Mouse (Mus musculus): ENCODE data around the gene Mfrp.

Mfrp gene
- long read RNA-seq, experiment 1, result 0 reads
- long read RNA-seq, experiment 2, result 0 reads

GRCm38 (mm10) chr9:44101490-44101889 is at the start of gene Mfrp:
Gene Mfrp (plus strand): TSS chr9:44101729.
- intact Hi-C loops (cut with DNase I), result no loop called here

DNA sequence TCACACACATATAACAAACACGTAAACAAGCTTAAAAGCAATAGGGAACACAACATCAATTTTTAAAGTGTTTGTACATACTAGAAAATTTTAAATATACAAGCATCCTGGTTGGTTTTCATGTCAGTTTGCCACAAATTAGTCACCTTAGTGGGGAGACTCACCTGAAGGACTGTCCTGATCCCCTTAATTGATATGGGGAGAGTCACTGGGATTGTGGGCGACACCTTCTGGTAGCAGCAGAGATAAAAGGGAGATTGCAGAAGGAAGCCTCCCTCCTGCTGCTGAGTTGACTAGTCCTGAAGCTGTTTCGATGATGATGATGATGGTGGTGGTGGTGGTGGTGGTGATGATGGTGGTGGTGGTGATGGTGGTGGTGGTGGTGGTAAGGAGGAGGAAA is 48.7 kb upstream of the Mfrp start:
- intact Hi-C loops (cut with DNase I), result no loop called here

DNA sequence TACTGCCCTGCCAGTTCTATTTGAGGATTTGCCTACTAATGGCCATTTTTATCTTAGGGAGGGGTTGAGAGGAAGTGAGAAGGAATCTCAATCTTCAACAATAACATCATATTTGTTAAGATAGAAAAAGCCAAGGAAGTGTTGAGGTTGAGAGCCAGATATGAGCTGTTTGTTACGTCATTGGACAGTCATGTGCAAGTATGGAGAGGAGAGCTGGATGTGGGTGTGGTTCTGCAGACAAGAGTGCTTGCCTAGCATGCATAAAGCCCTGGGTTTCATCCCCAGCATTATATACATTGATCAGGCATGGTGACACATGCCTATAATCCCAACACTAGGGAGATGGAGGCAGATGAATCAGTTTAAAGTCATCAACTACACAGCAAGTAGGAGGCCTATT is 47.6 kb upstream of the Mfrp start:
- intact Hi-C loops (cut with DNase I), result no loop called here

DNA sequence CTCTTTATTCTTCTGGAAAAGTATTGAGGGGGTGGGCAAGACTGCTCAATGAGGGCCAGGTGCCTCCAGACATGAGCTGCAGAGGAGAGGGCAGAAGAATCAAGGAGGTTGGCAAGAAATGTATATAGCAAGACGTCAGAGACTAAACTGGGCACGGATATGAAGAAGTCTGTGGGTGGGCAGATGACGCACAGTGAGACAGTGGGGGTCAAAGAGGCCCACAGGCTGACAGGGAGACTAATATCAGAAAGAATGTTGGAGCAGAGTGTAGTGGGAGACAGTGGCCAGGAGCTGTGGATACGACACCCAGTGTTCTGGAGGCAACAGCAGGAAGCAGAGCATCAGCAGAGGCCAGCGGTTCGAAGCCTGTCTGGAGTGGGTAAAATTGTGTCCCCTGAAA is 42.9 kb upstream of the Mfrp start:
- intact Hi-C loops (cut with DNase I), result loop anchor here (5.0 kb wide), 1 partner anchor 71 kb away; no protein-coding TSS in a partner anchor

DNA sequence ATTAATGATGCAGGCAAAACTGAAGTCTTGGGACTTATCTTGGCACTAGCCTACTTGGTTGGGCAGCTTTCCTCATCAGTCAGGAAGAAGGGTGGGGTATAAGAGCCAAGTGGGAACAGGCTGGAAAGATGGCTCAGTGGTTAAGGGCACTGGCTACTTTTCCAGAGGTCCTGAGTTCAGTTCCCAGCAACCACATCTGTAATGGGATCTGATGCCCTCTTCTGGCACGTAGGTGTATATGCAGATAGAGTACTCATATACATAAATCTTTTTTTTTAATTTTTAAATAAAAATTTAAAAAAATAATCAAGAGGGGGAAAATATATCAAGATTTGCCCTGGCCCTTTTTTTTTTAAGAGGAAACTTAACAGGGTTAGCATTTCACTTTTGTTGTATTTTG is 36.4 kb upstream of the Mfrp start:
- intact Hi-C loops (cut with DNase I), result loop anchor here (5.0 kb wide), 1 partner anchor 83 kb away; no protein-coding TSS in a partner anchor

GRCm38 (mm10) chr9:44066785-44067225 is 34.7 kb upstream of the Mfrp start, which contains the start of gene Usp2:
Gene Usp2 (plus strand): TSS chr9:44067021.
- intact Hi-C loops (cut with DNase I), result loop anchor here (5.0 kb wide), 1 partner anchor 85 kb away; no protein-coding TSS in a partner anchor

DNA sequence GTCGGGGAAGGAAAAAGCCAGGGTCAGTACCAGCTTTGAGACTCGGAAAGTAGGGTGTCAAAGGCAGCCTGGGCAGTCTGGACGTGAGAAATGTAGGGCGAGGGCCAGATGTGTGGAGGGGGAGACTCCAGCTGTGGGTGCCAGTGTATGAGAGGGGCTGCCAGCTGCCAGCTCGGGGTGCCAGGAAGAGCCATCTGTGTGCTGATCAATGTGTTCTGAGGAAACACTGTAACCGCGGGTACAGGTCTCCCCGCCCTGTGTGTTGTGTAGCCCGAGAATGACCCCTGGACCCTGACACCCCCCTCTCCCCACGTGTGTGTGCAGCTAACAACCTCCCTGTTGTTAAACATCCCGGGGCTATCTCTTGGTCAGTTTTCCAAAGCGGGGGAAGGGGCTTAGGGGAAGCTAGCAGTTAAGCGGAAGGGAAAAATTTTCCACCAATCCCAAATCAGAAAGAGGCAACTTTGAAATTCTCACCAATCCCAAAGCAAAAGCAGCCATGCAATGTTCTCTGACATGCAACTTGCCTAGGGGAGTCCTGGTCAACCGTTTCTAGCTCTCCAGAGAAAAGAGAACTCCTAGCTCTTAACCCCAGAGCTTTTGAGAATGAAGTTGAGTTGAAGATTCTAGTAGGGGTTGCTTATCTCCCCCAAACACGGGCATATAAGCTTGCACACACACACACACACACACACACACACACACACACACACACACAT is 34.1 kb upstream of the Mfrp start:
- intact Hi-C loops (cut with DNase I), result loop anchor here (5.0 kb wide), 1 partner anchor 85 kb away; no protein-coding TSS in a partner anchor

GRCm38 (mm10) chr9:44067960-44068330 is 33.6 kb upstream of the Mfrp start:
- intact Hi-C loops (cut with DNase I), result loop anchor here (5.0 kb wide), 1 partner anchor 86 kb away; no protein-coding TSS in a partner anchor

GRCm38 (mm10) chr9:44069252-44069651 is 32.3 kb upstream of the Mfrp start:
- intact Hi-C loops (cut with DNase I), result loop anchor here (5.0 kb wide), 1 partner anchor 87 kb away; no protein-coding TSS in a partner anchor

DNA sequence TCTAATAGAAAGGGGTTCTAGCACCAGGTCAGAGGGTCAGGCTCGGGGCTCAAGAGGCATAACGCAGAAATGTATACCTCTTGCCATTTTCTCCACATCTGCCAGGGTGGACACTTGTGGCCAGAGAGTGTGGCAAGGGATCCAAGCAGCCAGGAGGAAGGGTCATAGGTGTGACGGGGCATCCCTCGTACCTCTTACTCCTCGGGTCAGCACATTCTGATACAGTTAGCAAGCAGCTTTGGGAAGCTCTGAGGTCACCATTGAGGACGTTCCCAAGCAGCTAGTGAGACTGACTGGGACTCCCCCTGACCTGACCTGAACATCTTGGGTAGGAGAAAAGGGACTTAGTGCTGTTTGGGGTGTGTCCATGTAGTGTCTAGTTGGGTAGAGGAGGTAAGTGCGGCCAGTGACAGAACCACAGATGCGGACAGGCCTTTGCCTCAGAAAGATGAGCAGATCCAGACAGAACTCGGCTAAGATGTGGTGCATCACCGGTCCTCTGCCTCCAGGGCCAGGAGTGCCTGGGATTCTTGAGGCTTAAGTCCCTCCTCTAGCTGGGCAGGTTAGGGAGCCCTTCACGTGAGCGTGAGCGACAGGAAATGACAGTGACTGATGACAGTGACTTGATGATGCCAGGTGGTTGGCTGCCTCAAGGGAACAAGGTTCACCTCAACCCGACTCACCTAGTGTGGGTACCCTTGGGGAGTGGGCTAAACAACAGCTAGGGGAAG is 31.3 kb upstream of the Mfrp start:
- intact Hi-C loops (cut with DNase I), result loop anchor here (5.0 kb wide), 1 partner anchor 37 kb away; the partner anchor contains the start of gene C1qtnf5

GRCm38 (mm10) chr9:44070844-44071231 is 30.7 kb upstream of the Mfrp start:
- intact Hi-C loops (cut with DNase I), result loop anchor here (5.0 kb wide), 1 partner anchor 36 kb away; the partner anchor contains the start of gene C1qtnf5

- intact Hi-C loops (cut with DNase I), result loop anchor here (5.0 kb wide), 1 partner anchor 35 kb away; the partner anchor contains the start of gene C1qtnf5
These were observed 29.5 kb upstream of the Mfrp start for GRCm38 (mm10) chr9:44071914-44072598.

DNA sequence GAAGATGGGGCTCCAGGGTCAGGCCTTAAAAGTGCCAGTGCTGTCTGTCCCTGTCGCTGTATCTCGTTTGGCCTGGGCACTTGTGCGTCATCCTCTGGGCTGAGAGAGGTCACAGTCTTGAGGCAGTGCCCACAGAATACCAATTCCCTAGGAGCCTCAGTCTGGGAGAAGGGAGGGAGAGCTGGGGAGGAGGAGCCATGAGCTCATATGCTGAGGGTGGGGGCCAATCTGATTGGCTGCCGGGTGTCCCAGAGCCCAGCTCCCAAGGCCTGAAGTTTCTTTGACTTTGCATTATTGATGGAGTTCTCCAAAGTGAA is 29.0 kb upstream of the Mfrp start:
- intact Hi-C loops (cut with DNase I), result loop anchor here (5.0 kb wide), 1 partner anchor 35 kb away; the partner anchor contains the start of gene C1qtnf5

GRCm38 (mm10) chr9:44073115-44073514 is 28.4 kb upstream of the Mfrp start:
- intact Hi-C loops (cut with DNase I), result loop anchor here (5.0 kb wide), 1 partner anchor 34 kb away; the partner anchor contains the start of gene C1qtnf5

DNA sequence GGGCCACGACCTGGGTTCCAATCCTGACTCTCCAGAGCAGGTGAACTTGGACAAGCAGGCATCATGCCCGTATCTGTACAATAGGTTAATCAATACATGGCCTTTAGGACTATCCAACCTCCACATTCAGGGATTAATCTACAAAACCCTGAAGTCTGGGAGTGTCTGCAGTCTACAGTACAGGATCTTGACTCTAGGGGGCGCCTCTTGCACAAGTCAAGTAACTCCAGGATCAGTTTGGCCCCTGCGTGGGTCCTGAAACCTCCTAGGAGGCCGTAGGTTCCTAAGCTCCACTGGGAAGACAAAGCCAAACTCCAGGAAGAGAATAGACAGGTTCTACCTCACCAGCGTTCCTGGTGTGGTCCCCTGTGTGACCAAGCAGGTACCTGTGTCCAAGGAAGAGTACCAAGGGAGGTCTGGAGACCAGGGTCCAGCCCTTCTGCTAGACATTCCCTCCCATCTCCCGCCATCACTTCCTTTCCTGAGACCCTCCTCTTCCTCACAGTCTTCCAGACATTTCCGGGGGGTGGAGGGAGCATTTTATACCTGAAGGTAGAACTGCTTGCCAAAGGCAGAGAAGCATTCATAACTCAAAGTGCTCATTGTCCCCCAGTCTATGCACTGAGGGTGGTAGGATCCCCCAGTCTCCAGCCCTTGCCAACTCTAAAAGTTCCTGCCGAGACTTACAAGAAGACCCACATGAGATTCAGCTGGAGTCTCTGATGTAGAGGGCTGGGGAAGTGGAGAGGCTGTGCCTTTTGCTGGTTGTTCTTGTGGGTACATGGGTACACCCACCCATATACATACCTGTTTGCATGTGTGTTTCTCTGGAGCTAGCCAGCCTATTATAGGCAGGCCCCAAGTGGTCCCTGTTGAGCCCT is 26.9 kb upstream of the Mfrp start:
- intact Hi-C loops (cut with DNase I), result loop anchor here (5.0 kb wide), 1 partner anchor 33 kb away; the partner anchor contains the start of gene C1qtnf5

GRCm38 (mm10) chr9:44075276-44075995 is 26.1 kb upstream of the Mfrp start:
- intact Hi-C loops (cut with DNase I), result no loop called here

DNA sequence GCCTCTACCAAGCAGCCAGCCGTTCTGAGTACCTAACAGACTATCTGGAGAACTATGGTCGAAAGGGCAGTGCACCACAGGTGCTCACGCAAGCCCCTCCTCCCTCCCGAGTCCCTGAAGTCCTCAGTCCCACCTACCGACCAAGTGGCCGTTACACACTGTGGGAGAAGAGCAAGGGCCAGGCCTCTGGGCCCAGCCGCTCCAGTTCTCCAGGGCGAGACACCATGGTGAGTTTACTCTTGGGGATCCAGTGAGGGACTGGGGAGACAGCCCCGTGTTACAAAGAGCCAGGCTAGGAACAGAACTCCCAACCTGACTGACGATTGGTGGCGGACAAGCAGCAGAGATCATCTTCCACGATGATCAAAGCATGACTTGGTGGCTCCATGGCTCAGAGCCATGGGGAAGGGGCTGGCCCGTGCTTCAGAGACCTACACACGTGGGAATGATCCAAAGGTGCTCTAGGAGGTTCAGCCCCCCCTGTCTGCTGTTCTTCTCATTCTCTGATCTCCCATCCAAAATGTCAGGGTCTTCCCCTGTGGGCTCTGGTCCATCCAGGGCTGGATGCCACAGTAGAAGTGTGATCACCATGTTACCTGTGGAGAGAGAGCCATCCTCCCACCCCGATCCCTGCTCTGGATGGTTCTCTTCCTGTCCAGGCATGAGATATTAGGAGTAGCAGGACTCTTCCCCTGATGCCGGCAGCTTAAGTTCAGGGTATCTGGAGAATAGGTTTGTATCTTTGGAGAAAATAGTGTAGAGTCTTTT is 25.3 kb upstream of the Mfrp start:
- intact Hi-C loops (cut with DNase I), result no loop called here

GRCm38 (mm10) chr9:44076764-44077120 is 24.8 kb upstream of the Mfrp start:
- intact Hi-C loops (cut with DNase I), result no loop called here
